Mouse (Mus musculus): ENCODE measurements around the gene Lck. TPM values are rescaled to one million over a fixed set of nuclear protein-coding genes. Genes with fewer than 3 reads are reported as not detected.

The Lck gene
- polyA plus RNA-seq, 1 experiment from 2014 or later = 2.5 TPM

- no peak for TF ChIP-seq EP300 (IDR thresholded peaks at IDR 0.05)
- no peak for TF ChIP-seq CTCF (IDR thresholded peaks at IDR 0.05)
- Histone ChIP-seq H3K27ac (ENCODE audit: low read length) (no peak overlapping the region), H3K36me3 (ENCODE audit: insufficient read depth, low read length) (no peaks in the 10 kb centered on the region), H3K4me2 (replicated peaks; ENCODE audit: low read depth, low read length) (no peak overlapping the region), H3K4me3 (ENCODE audit: low read depth, low read length) (no peak overlapping the region), H3K9ac (replicated peaks; ENCODE audit: low read depth) (no peak overlapping the region), H3K4me1 (ENCODE audit: insufficient read depth, low read depth, low read length) (no peaks in the 10 kb centered on the region), H3K27me3 (replicated peaks; ENCODE audit: insufficient read depth, low read length) (no peaks in the 10 kb centered on the region), H3K9me3 (ENCODE audit: low read length) (no peaks in the 10 kb centered on the region)
- 61% methylated on average over 8 of the region's 8 CpGs for WGBS
- no peak for ATAC-seq
- no peak for DNase-seq (ENCODE audit: low spot score)
Observed at GRCm38 (mm10) chr4:129571551-129572084, 1.8 kb downstream of the Lck start.

- Histone ChIP-seq H3K4me3 (ENCODE audit: low read depth, low read length) (no peak overlapping the region), H3K27me3 (replicated peaks; ENCODE audit: insufficient read depth, low read length) (no peaks in the 10 kb centered on the region), H3K9me3 (ENCODE audit: low read length) (no peaks in the 10 kb centered on the region), H3K4me1 (ENCODE audit: insufficient read depth, low read depth, low read length) (no peaks in the 10 kb centered on the region), H3K36me3 (ENCODE audit: insufficient read depth, low read length) (no peaks in the 10 kb centered on the region), H3K9ac (replicated peaks; ENCODE audit: low read depth) (no peak overlapping the region), H3K27ac (ENCODE audit: low read length) (no peak overlapping the region), H3K4me2 (replicated peaks; ENCODE audit: low read depth, low read length) (no peak overlapping the region)
- 82% methylated on average over 6 of the region's 6 CpGs for WGBS
- DNase-seq (ENCODE audit: low spot score) (no peak), ATAC-seq (no peak)
- TF ChIP-seq EP300 (IDR thresholded peaks at IDR 0.05) (no peak), CTCF (IDR thresholded peaks at IDR 0.05) (no peak)
Observed at GRCm38 (mm10) chr4:129570028-129570427, 3.4 kb downstream of the Lck start.

GRCm38 (mm10) chr4:129568366-129568765 lies 5.1 kb downstream of the Lck start:
- Histone ChIP-seq H3K9ac (replicated peaks; ENCODE audit: low read depth) (no peak overlapping the region), H3K9me3 (ENCODE audit: low read length) (no peaks in the 10 kb centered on the region), H3K27me3 (replicated peaks; ENCODE audit: insufficient read depth, low read length) (no peaks in the 10 kb centered on the region), H3K4me3 (ENCODE audit: low read depth, low read length) (no peak overlapping the region), H3K4me2 (replicated peaks; ENCODE audit: low read depth, low read length) (no peak overlapping the region), H3K36me3 (ENCODE audit: insufficient read depth, low read length) (no peaks in the 10 kb centered on the region), H3K27ac (ENCODE audit: low read length) (no peak overlapping the region), H3K4me1 (ENCODE audit: insufficient read depth, low read depth, low read length) (no peaks in the 10 kb centered on the region)
- ATAC-seq (no peak), DNase-seq (ENCODE audit: low spot score) (no peak)
- WGBS = 90% methylated on average over 7 of the region's 7 CpGs
- TF ChIP-seq EP300 (IDR thresholded peaks at IDR 0.05) (no peak), CTCF (IDR thresholded peaks at IDR 0.05) (no peak)

GRCm38 (mm10) chr4:129565139-129565538 lies 8.3 kb downstream of the Lck start:
- 74% methylated on average over 6 of the region's 6 CpGs for WGBS
- TF ChIP-seq CTCF (IDR thresholded peaks at IDR 0.05) (no peak), EP300 (IDR thresholded peaks at IDR 0.05) (no peak)
- no peak overlapping the region for H3K27ac ChIP-seq (ENCODE audit: low read length)
- H3K36me3 ChIP-seq (ENCODE audit: insufficient read depth, low read length) = no peaks in the 10 kb centered on the region
- H3K4me2 ChIP-seq (replicated peaks; ENCODE audit: low read depth, low read length) = no peak overlapping the region
- no peaks in the 10 kb centered on the region for H3K27me3 ChIP-seq (replicated peaks; ENCODE audit: insufficient read depth, low read length)
- no peaks in the 10 kb centered on the region for H3K9me3 ChIP-seq (ENCODE audit: low read length)
- H3K4me3 ChIP-seq (ENCODE audit: low read depth, low read length) = no peak overlapping the region
- no peaks in the 10 kb centered on the region for H3K4me1 ChIP-seq (ENCODE audit: insufficient read depth, low read depth, low read length)
- no peak for DNase-seq (ENCODE audit: low spot score)
- ATAC-seq = no peak
- H3K9ac ChIP-seq (replicated peaks; ENCODE audit: low read depth) = no peak overlapping the region

- Histone ChIP-seq H3K9me3 (ENCODE audit: low read length) (no peaks in the 10 kb centered on the region), H3K4me2 (replicated peaks; ENCODE audit: low read depth, low read length) (no peak overlapping the region), H3K27ac (ENCODE audit: low read length) (no peak overlapping the region), H3K4me3 (ENCODE audit: low read depth, low read length) (no peak overlapping the region), H3K36me3 (ENCODE audit: insufficient read depth, low read length) (no peaks in the 10 kb centered on the region), H3K4me1 (ENCODE audit: insufficient read depth, low read depth, low read length) (no peaks in the 10 kb centered on the region), H3K9ac (replicated peaks; ENCODE audit: low read depth) (no peak overlapping the region), H3K27me3 (replicated peaks; ENCODE audit: insufficient read depth, low read length) (no peaks in the 10 kb centered on the region)
- no peak; the same call in 1 of the 2 replicates for ATAC-seq
- 27% methylated on average over 8 of the region's 8 CpGs for WGBS
- no peak for DNase-seq (ENCODE audit: low spot score)
- TF ChIP-seq CTCF (IDR thresholded peaks at IDR 0.05) (no peak), EP300 (IDR thresholded peaks at IDR 0.05) (no peak)
Observed at GRCm38 (mm10) chr4:129563718-129564117, 9.7 kb downstream of the Lck start.

GRCm38 (mm10) chr4:129561184-129561583 lies 12.3 kb downstream of the Lck start:
- Histone ChIP-seq H3K9ac (replicated peaks; ENCODE audit: low read depth) (no peak overlapping the region), H3K36me3 (ENCODE audit: insufficient read depth, low read length) (no peaks in the 10 kb centered on the region), H3K27me3 (replicated peaks; ENCODE audit: insufficient read depth, low read length) (no peaks in the 10 kb centered on the region), H3K4me3 (ENCODE audit: low read depth, low read length) (no peak overlapping the region), H3K9me3 (ENCODE audit: low read length) (no peaks in the 10 kb centered on the region), H3K4me1 (ENCODE audit: insufficient read depth, low read depth, low read length) (peaks cover 4% of the 10 kb centered on the region; the same call in 1 of the 2 replicates), H3K27ac (ENCODE audit: low read length) (no peak overlapping the region), H3K4me2 (replicated peaks; ENCODE audit: low read depth, low read length) (no peak overlapping the region)
- 72% methylated on average over 5 of the region's 5 CpGs for WGBS
- no peak for TF ChIP-seq EP300 (IDR thresholded peaks at IDR 0.05)
- no peak for TF ChIP-seq CTCF (IDR thresholded peaks at IDR 0.05)
- DNase-seq (ENCODE audit: low spot score) = no peak
- ATAC-seq = no peak

Measured in lung, postnatal 0 days (tissue).